Mouse (Mus musculus): ENCODE results near the gene Sos1.
A peak's percentile ranks its signal among the peaks of the same experiment; 100 is the strongest.

The Sos1 gene

GRCm38 (mm10) chr17:80480031-80480854 lies at the start of gene Sos1:
TSS of gene Sos1 (minus strand) at chr17:80480453.
- DNase-seq (ENCODE audit: inconsistent ontology term) = peak; percentile 97

GRCm38 (mm10) chr17:80523231-80523630 lies 43.0 kb upstream of the Sos1 start:
- no peak for DNase-seq (ENCODE audit: inconsistent ontology term)

- no peak for DNase-seq (ENCODE audit: inconsistent ontology term)
Measured at GRCm38 (mm10) chr17:80522229-80522556, 41.9 kb upstream of the Sos1 start.

- no peak for DNase-seq (ENCODE audit: inconsistent ontology term)
Measured at GRCm38 (mm10) chr17:80521521-80522228, 41.4 kb upstream of the Sos1 start.

GRCm38 (mm10) chr17:80520537-80520936 lies 40.3 kb upstream of the Sos1 start:
- no peak for DNase-seq (ENCODE audit: inconsistent ontology term)

GRCm38 (mm10) chr17:80518811-80519210 lies 38.6 kb upstream of the Sos1 start:
- no peak for DNase-seq (ENCODE audit: inconsistent ontology term)

GRCm38 (mm10) chr17:80517244-80517643 lies 37.0 kb upstream of the Sos1 start:
- no peak for DNase-seq (ENCODE audit: inconsistent ontology term)

- DNase-seq (ENCODE audit: inconsistent ontology term) = no peak
Measured at GRCm38 (mm10) chr17:80515956-80516355, 35.7 kb upstream of the Sos1 start.

GRCm38 (mm10) chr17:80515513-80515912 lies 35.3 kb upstream of the Sos1 start:
- DNase-seq (ENCODE audit: inconsistent ontology term) = no peak

- no peak for DNase-seq (ENCODE audit: inconsistent ontology term)
Measured at GRCm38 (mm10) chr17:80513766-80514165, 33.5 kb upstream of the Sos1 start.

GRCm38 (mm10) chr17:80510459-80510855 lies 30.2 kb upstream of the Sos1 start:
- DNase-seq (ENCODE audit: inconsistent ontology term) = no peak

- no peak for DNase-seq (ENCODE audit: inconsistent ontology term)
Measured at GRCm38 (mm10) chr17:80509494-80510458, 29.5 kb upstream of the Sos1 start.

GRCm38 (mm10) chr17:80505766-80506165 lies 25.5 kb upstream of the Sos1 start:
- no peak for DNase-seq (ENCODE audit: inconsistent ontology term)

GRCm38 (mm10) chr17:80505342-80505741 lies 25.1 kb upstream of the Sos1 start:
- no peak for DNase-seq (ENCODE audit: inconsistent ontology term)

GRCm38 (mm10) chr17:80501805-80502172 lies 21.5 kb upstream of the Sos1 start:
- DNase-seq (ENCODE audit: inconsistent ontology term) = no peak

- no peak for DNase-seq (ENCODE audit: inconsistent ontology term)
Measured at GRCm38 (mm10) chr17:80501037-80501804, 21.0 kb upstream of the Sos1 start.

GRCm38 (mm10) chr17:80500025-80500424 lies 19.8 kb upstream of the Sos1 start:
- no peak for DNase-seq (ENCODE audit: inconsistent ontology term)

- no peak for DNase-seq (ENCODE audit: inconsistent ontology term)
Measured at GRCm38 (mm10) chr17:80498600-80499268, 18.5 kb upstream of the Sos1 start.

- peak; percentile 7 for DNase-seq (ENCODE audit: inconsistent ontology term)
Measured at GRCm38 (mm10) chr17:80497183-80497601, 16.9 kb upstream of the Sos1 start.

GRCm38 (mm10) chr17:80496607-80497170 lies 16.4 kb upstream of the Sos1 start:
- no peak for DNase-seq (ENCODE audit: inconsistent ontology term)
